Mouse (Mus musculus) thymus, adult 2 months (tissue): Measurements from ENCODE around the gene Fan1. TPM values are rescaled to one million over a fixed set of nuclear protein-coding genes. Genes with fewer than 3 reads are reported as not detected.

ENCODE experiments used
- DNase-seq: peaks from one replicate; pipeline ENCODE4 v3.0.0; 2021
- H3K27ac ChIP-seq: fragments of 200-500 bp; 2 replicates; pipeline ENCODE4 v1.5.1; 2012; ENCODE audit warnings: low read length, control low read depth; ENCODE audit not compliant: control insufficient read depth, insufficient read depth
- H3K27me3 ChIP-seq: fragments of 200-500 bp; 2 replicates; pipeline ENCODE4 v1.6.1; 2012; ENCODE audit warnings: mild to moderate bottlenecking, low read length, moderate library complexity, mixed read lengths; ENCODE audit not compliant: control insufficient read depth, insufficient read depth
- H3K36me3 ChIP-seq: fragments of 200-500 bp; 2 replicates; pipeline ENCODE4 v1.6.1; 2012; ENCODE audit warnings: mild to moderate bottlenecking, low read length, moderate library complexity; ENCODE audit not compliant: control insufficient read depth, insufficient read depth
- H3K4me1 ChIP-seq: fragments of 200-500 bp; replicated peaks from 2 replicates; pipeline ENCODE4 v1.6.1; 2012; ENCODE audit warnings: low read length; ENCODE audit not compliant: control insufficient read depth, insufficient read depth
- H3K4me3 ChIP-seq: fragments of 200-500 bp; 2 replicates; pipeline ENCODE4 v1.5.1; 2012; ENCODE audit warnings: mild to moderate bottlenecking, low read length, control low read depth, moderate library complexity; ENCODE audit not compliant: control insufficient read depth, insufficient read depth
- CTCF ChIP-seq: fragments of 200-500 bp; IDR thresholded peaks from 2 replicates; pipeline ENCODE4 v1.5.1; 2012; ENCODE audit warnings: mild to moderate bottlenecking, control low read depth, low read length, moderate library complexity, borderline replicate concordance; ENCODE audit not compliant: control insufficient read depth, poor library complexity, insufficient read depth; ENCODE audit errors: extremely low read depth
- POLR2A ChIP-seq: fragments of 200-500 bp; IDR thresholded peaks from 2 replicates; pipeline ENCODE4 v1.6.1; 2012; ENCODE audit warnings: mild to moderate bottlenecking, low read length, control low read depth, moderate library complexity; ENCODE audit not compliant: control insufficient read depth, poor library complexity, insufficient read depth; ENCODE audit errors: extremely low read depth
- WGBS: fragments of 180-500 bp; shearing (Covaris S2); methylation state at CpG from one replicate; pipeline ENCODE4 v1.1.7; 2018; 5-methylcytosine and 5-hydroxymethylcytosine counted together
- polyA plus RNA-seq: library from polyadenylated mRNA; depleted of rRNA; stranded (reverse); fragments of >200 nt; gene quantifications from 2 replicates; pipeline ENCODE4 v1.2.3, GENCODE M21; 2012

Fan1 gene
- polyA plus RNA-seq, 1 experiment: 2.8 TPM

DNA sequence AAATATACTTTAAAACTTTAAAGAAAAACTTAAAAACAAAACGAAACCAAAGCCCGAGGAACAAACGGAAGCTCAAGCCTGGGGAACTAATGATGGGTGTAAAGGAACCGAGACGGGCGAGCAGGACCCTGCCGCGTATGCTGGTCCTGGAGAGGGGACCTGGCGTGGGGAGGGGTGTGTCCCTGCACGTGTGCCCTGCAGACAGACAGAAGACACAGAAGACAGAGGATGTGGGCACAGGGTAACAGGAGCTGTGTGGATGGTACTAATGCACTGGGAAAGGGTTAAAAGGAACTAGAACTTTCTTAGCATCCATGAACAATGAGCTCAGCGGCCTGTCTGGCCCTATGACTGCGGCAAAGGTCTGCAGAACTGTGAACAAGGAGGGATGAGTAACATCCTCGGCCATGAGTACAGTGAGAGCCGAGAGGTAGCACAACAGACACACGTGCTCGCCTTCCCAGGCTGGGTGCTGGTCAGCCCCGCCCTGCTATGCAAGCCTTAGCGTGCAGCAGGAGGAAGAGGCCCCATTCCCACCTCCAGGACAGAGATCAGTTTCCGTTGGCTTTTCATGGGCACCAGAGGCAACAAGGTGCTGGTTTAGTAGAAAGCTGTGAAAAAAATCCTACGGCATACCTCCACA, 13.8 kb downstream of the Fan1 start:
- no peaks in the 10 kb centered on the region for H3K27me3 ChIP-seq
- no peak overlapping the region for H3K4me3 ChIP-seq
- no peak for DNase-seq
- no peaks in the 10 kb centered on the region for H3K4me1 ChIP-seq
- 91% methylated on average over 20 of the region's 20 CpGs for WGBS
- TF ChIP-seq POLR2A (no peak), CTCF (no peak)
- H3K27ac ChIP-seq: no peak overlapping the region
- peaks cover 7% of the 10 kb centered on the region; the same call in 1 of the 2 replicates for H3K36me3 ChIP-seq

DNA sequence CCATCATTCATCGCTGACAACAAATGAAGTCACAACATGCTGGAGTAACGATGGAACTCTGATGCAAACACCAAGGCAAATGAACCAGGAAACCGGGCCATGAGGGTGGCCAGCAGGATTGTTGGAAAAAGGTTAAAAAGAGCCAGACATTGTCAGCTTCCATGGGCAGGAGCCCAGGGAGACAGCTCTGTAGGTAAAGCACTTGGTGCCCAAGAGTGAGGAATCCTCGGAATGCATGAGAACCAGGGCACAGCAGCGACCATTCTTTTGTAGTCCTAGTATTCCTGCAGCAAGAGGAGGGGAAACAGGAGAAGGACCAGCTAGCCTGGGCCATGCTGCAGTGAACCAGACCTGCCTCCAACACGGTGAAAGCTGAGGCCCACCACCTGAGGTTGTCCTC, 15.2 kb downstream of the Fan1 start:
- WGBS: 96% methylated on average over 6 of the region's 6 CpGs
- H3K4me1 ChIP-seq: no peaks in the 10 kb centered on the region
- no peak for DNase-seq
- TF ChIP-seq CTCF (no peak), POLR2A (no peak)
- no peaks in the 10 kb centered on the region for H3K27me3 ChIP-seq
- no peak overlapping the region for H3K4me3 ChIP-seq
- peaks cover 6% of the 10 kb centered on the region; the same call in 1 of the 2 replicates for H3K36me3 ChIP-seq
- H3K27ac ChIP-seq: no peak overlapping the region

DNA sequence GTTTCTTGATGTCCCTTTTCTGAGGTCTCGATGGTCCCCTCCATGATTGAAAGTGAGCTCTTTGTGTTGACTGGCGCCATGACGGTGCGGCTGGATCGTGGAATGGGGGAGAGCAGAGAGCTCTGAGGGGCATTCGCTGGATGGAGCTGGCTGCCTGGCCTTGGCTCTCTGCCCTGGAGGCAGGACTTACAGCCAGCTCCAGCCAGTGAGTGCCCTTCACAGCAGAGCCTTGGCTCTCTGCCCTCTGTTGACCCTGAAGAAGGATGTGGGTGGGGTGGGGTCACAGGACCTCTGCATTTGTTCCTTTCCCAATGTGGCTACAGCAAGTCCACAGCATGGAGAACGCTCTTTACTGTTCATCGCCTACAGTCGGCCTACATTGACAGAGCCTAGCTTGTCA, 16.5 kb downstream of the Fan1 start:
- 95% methylated on average over 9 of the region's 9 CpGs for WGBS
- TF ChIP-seq CTCF: no peak
- peaks cover 4% of the 10 kb centered on the region; the same call in 1 of the 2 replicates for H3K36me3 ChIP-seq
- no peak overlapping the region for H3K27ac ChIP-seq
- H3K27me3 ChIP-seq: no peaks in the 10 kb centered on the region
- no peaks in the 10 kb centered on the region for H3K4me1 ChIP-seq
- DNase-seq: no peak
- no peak overlapping the region for H3K4me3 ChIP-seq

DNA sequence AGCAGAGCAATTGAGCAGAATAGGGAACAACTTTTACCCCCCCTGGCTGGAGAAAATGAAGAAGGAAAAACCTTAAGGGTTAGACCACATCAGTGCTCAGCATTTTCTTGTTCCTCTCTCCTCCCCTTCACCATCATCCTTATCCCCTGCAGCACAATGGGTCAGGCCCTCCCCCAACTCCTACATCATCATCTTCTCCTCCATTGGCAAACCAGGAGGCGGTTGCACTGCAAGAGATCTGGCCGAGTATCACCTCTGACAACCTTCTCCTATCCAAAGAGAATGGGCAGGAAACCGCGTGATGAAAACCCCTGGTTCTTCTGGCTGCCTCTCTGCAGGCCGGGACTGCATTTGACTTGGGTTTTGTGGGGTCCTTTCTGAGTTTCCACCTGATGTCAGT, 17.2 kb downstream of the Fan1 start:
- WGBS: 91% methylated on average over 5 of the region's 5 CpGs
- TF ChIP-seq CTCF (no peak), POLR2A (no peak)
- no peak overlapping the region for H3K4me3 ChIP-seq
- H3K27ac ChIP-seq: no peak overlapping the region
- no peaks in the 10 kb centered on the region for H3K27me3 ChIP-seq
- DNase-seq: no peak
- peaks cover 4% of the 10 kb centered on the region; the same call in 1 of the 2 replicates for H3K36me3 ChIP-seq
- H3K4me1 ChIP-seq: no peaks in the 10 kb centered on the region

DNA sequence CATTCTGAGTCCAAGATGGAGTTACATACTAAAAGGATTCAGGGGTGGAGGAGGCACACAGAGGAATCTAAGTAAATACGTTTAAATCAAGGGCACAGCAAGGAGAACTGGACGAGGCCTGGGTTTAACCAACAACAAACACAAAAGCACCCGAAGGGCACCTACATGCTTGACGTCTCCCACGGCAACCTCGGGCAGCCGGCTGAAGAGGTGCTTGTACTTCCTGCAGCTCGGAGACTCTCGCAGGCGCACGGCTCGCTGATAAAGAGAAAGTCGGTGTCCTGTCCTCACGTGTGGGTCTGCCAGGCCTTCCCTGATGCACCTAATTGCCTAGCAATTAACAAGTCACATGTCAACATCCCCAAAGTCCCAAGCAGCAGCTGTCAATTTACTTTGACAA, 19.7 kb downstream of the Fan1 start:
- DNase-seq: no peak
- Histone ChIP-seq H3K27ac (no peak overlapping the region), H3K36me3 (peaks cover 8% of the 10 kb centered on the region; the same call in 1 of the 2 replicates), H3K4me1 (no peaks in the 10 kb centered on the region), H3K27me3 (no peaks in the 10 kb centered on the region), H3K4me3 (no peak overlapping the region)
- no peak for TF ChIP-seq CTCF
- TF ChIP-seq POLR2A: no peak
- WGBS: 96% methylated on average over 14 of the region's 14 CpGs

DNA sequence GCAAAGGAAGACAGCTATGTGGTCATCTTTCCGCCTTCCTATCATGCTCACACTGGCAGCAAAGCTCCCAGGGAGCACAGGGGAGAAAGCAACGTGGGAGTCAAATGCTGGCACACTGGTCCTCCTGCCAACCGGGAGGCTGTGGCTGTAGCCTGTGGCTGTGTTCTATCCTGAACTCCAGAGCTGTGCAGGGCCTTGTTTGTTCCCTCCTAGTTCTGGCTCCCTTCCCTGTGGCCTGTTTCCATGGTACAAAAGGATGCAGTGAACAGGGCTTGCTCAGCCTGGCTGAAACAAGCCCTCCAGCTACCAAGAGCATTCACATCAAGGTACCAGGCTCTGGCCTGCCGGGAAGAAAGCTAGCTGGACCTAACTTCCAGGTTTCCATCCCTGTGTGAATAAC, 22.8 kb downstream of the Fan1 start:
- H3K27me3 ChIP-seq: no peaks in the 10 kb centered on the region
- TF ChIP-seq CTCF: no peak
- TF ChIP-seq POLR2A: no peak
- H3K4me3 ChIP-seq: no peak overlapping the region
- no peak overlapping the region for H3K27ac ChIP-seq
- H3K36me3 ChIP-seq: peaks cover 4% of the 10 kb centered on the region; the same call in 1 of the 2 replicates
- WGBS: 89% methylated on average over 4 of the region's 4 CpGs
- no peaks in the 10 kb centered on the region for H3K4me1 ChIP-seq
- DNase-seq: no peak
